Mouse (Mus musculus) CD8-positive naive resting alpha-beta T cell, adult 57 days (primary cell): ENCODE results near the gene Uap1. TPM values are rescaled to one million over a fixed set of nuclear protein-coding genes. Genes with fewer than 3 reads are reported as not detected.

Source experiments
- total RNA-seq: library from RNA; stranded (reverse); gene quantifications from one replicate; pipeline ENCODE4 v1.2.4, GENCODE M21; 2023

Gene Uap1
- total RNA-seq = 30.6 TPM

DNA sequence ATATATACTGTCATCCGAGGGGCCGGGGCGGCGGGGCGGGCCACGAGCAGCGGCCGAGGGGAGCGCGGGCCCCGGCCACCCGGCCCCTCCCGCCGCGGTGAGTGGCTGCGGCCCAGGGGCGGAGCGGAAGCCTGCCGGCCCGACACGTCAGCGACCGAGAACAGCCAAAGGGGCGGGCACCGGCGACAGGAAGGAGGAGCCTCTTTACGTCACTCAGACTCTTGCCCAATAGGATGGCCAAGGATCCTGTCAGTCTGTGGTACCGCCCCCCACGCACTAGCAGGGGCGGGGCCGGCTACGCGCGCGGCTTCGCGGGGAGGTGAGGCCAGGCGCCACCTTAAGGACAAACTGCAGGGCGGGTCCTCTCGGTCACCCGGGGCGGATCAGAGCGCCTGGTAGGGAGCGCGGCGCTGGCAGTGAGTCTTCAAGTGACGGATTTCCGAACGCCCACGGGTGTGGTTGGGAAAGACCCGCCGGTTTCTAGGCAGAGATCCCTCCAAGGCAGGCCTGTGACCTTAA lies at the start of gene Uap1:
Gene Uap1 (minus strand): TSS at position 144 of the 519 bp plus-strand sequence.

DNA sequence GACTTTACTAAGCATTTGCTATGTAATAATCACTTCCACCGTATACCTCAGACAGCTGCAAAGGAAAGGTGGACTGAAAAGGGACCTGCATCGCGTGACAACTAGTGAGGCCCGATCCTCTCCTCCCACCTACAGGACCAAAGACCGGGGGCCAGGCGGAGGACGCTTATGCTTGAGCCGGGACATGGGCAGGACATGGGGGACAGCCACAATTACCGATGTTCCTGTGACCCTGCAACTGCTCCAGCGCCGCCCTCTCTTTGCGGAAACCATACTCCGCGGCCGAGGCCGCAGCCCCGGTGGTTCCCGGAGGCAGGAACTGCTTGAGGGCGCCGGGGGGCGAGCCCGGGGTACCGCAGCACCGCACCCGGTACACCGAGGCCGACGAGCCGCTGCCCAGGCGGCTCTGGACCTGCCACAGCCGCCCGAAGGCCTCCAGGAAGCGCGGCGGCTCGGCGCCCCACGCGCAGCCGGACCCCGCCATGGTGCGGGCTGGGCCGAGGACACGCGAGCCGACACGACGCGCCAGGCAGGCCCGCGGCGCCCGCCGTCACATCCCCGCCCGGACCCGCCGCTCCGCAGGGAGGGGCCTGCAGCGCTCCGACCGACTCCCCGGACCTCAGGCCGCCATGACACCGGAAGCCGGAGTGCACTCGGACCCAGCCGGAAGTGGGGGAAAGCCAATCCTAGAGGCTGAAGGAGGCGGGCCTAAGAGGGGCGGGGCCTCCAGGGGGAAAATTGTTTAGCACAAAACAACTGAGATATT lies 40.2 kb upstream of the Uap1 start, which contains the start of gene Uhmk1:
Gene Uhmk1 (minus strand): TSS at position 641 of the 766 bp plus-strand sequence.

DNA sequence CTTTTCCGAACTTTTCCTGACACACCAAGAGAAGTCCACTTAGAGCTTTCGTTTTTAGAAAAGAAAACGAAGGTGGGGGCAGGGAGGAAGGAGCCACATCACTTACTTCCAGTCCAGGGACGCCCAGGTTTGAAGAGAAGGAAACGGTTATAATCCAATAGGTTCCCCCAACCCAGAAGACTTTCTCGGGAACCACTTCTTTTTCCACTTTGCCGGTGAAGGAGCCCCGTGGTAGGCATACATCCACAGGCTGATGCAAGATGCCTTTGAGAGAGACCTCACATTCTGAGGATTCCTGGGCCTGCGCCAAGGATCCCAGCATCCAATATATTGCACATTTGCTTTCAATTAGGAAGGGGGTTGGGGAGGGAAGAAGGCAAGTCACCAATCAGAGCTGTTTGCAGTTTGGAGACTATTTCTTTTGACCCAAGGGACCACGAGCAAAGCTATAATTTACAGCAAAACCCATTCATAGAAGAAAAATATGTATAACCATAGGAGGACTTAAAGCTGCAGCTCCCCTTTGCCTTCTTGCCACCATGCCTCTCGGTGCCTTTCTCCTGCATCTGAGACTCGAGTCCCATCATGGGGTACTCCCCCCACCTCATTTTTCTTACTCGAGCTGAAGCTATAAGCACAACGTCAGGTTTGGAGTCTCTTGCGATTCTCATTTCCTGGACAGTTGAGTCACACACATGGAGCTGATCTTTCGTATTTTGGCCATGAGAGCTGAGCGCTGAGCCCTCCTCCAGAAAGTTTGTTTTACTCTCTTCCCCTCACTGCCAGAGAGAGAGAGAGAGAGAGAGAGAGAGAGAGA lies 64.0 kb downstream of the Uap1 start, which contains the start of gene Ddr2:
Gene Ddr2 (minus strand): TSS at position 247 of the 817 bp plus-strand sequence.

Other genes starting within 250 kb of the Uap1 start
- gene Ccdc190, start 246.3 kb downstream of the Uap1 start, total RNA-seq = not detected
- gene Hsd17b7, start 205.7 kb downstream of the Uap1 start, total RNA-seq = 8.2 TPM
- gene Ddr2, start 64.2 kb downstream of the Uap1 start, total RNA-seq = not detected
- 47.9 TPM for gene Uhmk1, start 40.4 kb upstream of the Uap1 start, total RNA-seq
- gene Sh2d1b2, start 57.8 kb upstream of the Uap1 start, total RNA-seq = not detected
- not detected for gene Sh2d1b1, start 102.4 kb upstream of the Uap1 start, total RNA-seq
- 0.18 TPM for gene Gm7694, start 131.4 kb upstream of the Uap1 start, total RNA-seq
- gene Spata46, start 133.8 kb upstream of the Uap1 start, total RNA-seq = not detected